Mouse (Mus musculus) megakaryocyte, embryonic 14.5 days (primary cell): ENCODE results near the gene Pigb.

ENCODE experiments used
- FLI1 ChIP-seq: IDR thresholded peaks from 2 replicates; pipeline ENCODE4 v1.6.1; 2012; ENCODE audit warnings: low read length, inconsistent platforms, mixed read lengths
- GATA1 ChIP-seq: IDR thresholded peaks from 3 replicates; pipeline ENCODE4 v1.6.1; 2012; ENCODE audit warnings: mixed read lengths, low read length, inconsistent platforms, borderline replicate concordance

- TF ChIP-seq GATA1 (no peak), FLI1 (no peak)
Observed at GRCm38 (mm10) chr9:73004076-73004475, 36.1 kb downstream of the Pigb start.
